Mouse (Mus musculus): ENCODE results near the gene Fam78a.

DNA sequence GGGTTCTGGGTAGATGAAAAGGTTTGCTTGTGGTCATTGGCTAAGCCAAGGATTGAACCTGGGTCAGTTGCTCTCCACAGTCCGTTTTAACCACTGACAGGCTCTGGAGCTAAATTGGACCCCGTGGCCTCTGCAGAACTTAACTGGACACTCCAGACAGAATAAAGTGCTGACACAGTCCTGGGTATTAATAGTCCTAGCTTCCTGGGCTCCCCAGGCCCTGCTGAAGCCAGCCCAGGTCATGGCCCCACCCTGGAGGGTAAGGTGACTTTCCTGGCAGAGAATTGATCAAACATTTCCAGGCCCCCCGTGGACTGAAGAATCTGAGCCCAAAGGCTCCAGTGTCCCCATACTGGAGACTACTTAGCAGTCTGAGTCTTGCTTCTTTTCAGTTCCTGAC lies 7.3 kb upstream of the Fam78a start:
- TF ChIP-seq CHD2 (IDR thresholded peaks at IDR 0.05; ENCODE audit: low read depth, low read length) = no peak
- TF ChIP-seq MAFK (IDR thresholded peaks at IDR 0.05; ENCODE audit: insufficient read depth, low read depth, low read length) = no peak
- TF ChIP-seq ZNF384 (IDR thresholded peaks at IDR 0.05; ENCODE audit: low read depth, low read length) = no peak

Measured in ES-E14 (cell line).